Mouse (Mus musculus) C2C12 (cell line): ENCODE measurements around the gene Magi1. TPM values are rescaled to one million over a fixed set of nuclear protein-coding genes. Genes with fewer than 3 reads are reported as not detected.
A peak's percentile ranks its signal among the peaks of the same experiment; 100 is the strongest.

ENCODE experiments used
- H3K27me3 ChIP-seq: one replicate; pipeline ENCODE4 v1.6.1; 2011; ENCODE audit not compliant: control insufficient read depth, insufficient read depth, insufficient read length
- H3K36me3 ChIP-seq: one replicate; pipeline ENCODE4 v1.6.1; 2011; ENCODE audit not compliant: control insufficient read depth, insufficient read depth
- H3K4me3 ChIP-seq: one replicate; pipeline ENCODE4 v1.5.1; 2011; ENCODE audit warnings: mild to moderate bottlenecking, control low read depth; ENCODE audit not compliant: poor library complexity, insufficient read depth, severe bottlenecking
- H3K79me2 ChIP-seq: one replicate; pipeline ENCODE4 v1.6.1; 2011; ENCODE audit not compliant: control insufficient read depth, insufficient read depth
- H3K79me3 ChIP-seq: one replicate; pipeline ENCODE4 v1.6.1; 2011; ENCODE audit warnings: low read depth, control low read depth
- H3ac ChIP-seq: one replicate; pipeline ENCODE3; 2011; ENCODE audit warnings: low read depth; ENCODE audit not compliant: control insufficient read depth, insufficient read length
- CEBPB ChIP-seq: IDR thresholded peaks from one replicate; pipeline ENCODE4 v1.6.1; 2011; ENCODE audit warnings: low read depth, mild to moderate bottlenecking, control low read depth, moderate library complexity
- CTCF ChIP-seq: IDR thresholded peaks from one replicate; pipeline ENCODE4 v1.5.1; 2011; ENCODE audit not compliant: control insufficient read depth, insufficient read depth, insufficient read length
- FOSL1 ChIP-seq: IDR thresholded peaks from one replicate; pipeline ENCODE4 v1.8.0; 2011; ENCODE audit warnings: mild to moderate bottlenecking, low read length; ENCODE audit not compliant: poor library complexity, insufficient read depth, severe bottlenecking
- MAX ChIP-seq: IDR thresholded peaks from one replicate; pipeline ENCODE4 v1.6.1; 2011; ENCODE audit warnings: mild to moderate bottlenecking, control low read depth
- MYOD1 ChIP-seq: IDR thresholded peaks from one replicate; pipeline ENCODE4 v1.6.1; 2011; ENCODE audit warnings: low read depth; ENCODE audit not compliant: control insufficient read depth, insufficient read length
- MYOG ChIP-seq: IDR thresholded peaks from one replicate; pipeline ENCODE4 v1.6.1; 2011; ENCODE audit not compliant: control insufficient read depth, insufficient read length; ENCODE audit errors: extremely low read depth
- USF1 ChIP-seq: IDR thresholded peaks from one replicate; pipeline ENCODE4 v1.6.1; 2011; ENCODE audit warnings: low read depth, mild to moderate bottlenecking, control low read depth, moderate library complexity
- polyA plus RNA-seq: library from polyadenylated mRNA; unstranded; fragments of >200 nt; fragmentation: generic; extraction: Trizol; gene quantifications from one replicate; pipeline ENCODE4 v1.2.1, GENCODE M21; 2012; ENCODE audit warnings: missing spikeins

The Magi1 gene
- polyA plus RNA-seq, 1 experiment = 3.8 TPM

- peak overlapping the region; percentile 85 for H3K4me3 ChIP-seq
- no peaks in the 10 kb centered on the region for H3K27me3 ChIP-seq
- no peaks in the 10 kb centered on the region for H3K36me3 ChIP-seq
- TF ChIP-seq USF1 = no peak
- no peak for TF ChIP-seq FOSL1
- TF ChIP-seq CTCF = no peak
- no peak overlapping the region for H3ac ChIP-seq
- peaks cover 65% of the 10 kb centered on the region for H3K79me2 ChIP-seq
- peaks cover 51% of the 10 kb centered on the region for H3K79me3 ChIP-seq
Observed at GRCm38 (mm10) chr6:94281606-94282280, 2.0 kb downstream of the Magi1 start.

DNA sequence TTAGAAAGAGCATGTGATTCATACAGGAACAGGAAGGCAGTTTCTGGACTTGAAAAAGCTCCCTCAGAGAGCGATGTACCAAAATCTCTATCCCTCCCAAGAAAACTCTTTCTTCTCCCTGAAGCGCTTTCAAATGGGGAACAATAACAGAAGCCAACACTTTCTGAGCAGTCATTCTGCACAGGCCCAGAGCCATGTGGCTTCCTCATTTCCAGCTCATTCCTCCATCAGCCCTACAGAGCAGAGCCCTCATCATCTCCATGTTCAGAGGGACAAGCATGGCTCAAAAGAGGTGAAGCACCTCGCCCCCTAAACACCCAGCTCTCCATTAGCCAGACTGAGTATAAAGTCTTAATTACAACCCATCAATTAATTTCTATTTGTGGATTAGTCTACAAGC is 9.8 kb downstream of the Magi1 start:
- no peaks in the 10 kb centered on the region for H3K27me3 ChIP-seq

DNA sequence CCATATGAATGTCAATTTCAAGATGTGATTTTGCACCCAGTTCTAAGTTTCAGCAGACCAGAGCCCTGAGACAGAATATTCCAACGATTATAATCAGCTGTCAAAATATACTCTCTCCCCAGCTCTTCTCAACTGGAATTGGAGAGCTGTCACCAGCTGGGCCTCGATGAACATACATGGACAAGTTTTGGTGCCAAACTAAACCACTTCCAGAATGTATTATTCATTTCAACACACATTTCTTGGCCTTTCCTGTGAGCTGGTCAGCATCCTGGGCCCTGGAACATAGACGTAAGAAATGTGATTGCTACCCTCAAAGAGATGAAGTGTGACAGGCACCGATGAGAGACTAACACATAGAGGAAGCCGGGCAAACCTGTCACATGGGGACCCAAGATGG is 13.7 kb downstream of the Magi1 start:
- TF ChIP-seq MAX = no peak
- TF ChIP-seq MYOD1 = no peak
- TF ChIP-seq USF1 = no peak
- TF ChIP-seq MYOG = no peak
- no peak for TF ChIP-seq FOSL1
- TF ChIP-seq CTCF = no peak
- no peak for TF ChIP-seq CEBPB
- no peak overlapping the region for H3K4me3 ChIP-seq
- no peaks in the 10 kb centered on the region for H3K27me3 ChIP-seq
- H3ac ChIP-seq = no peak overlapping the region
- no peaks in the 10 kb centered on the region for H3K36me3 ChIP-seq
- H3K79me2 ChIP-seq = peaks cover 93% of the 10 kb centered on the region
- peaks cover 29% of the 10 kb centered on the region for H3K79me3 ChIP-seq

More for the DNA sequence above, 9.8 kb downstream of the Magi1 start:
- H3K79me2 ChIP-seq = peaks cover 98% of the 10 kb centered on the region
- H3ac ChIP-seq = no peak overlapping the region
- no peaks in the 10 kb centered on the region for H3K36me3 ChIP-seq
- peaks cover 41% of the 10 kb centered on the region for H3K79me3 ChIP-seq
- TF ChIP-seq FOSL1 (no peak), MYOG (no peak), MYOD1 (no peak), CTCF (no peak), MAX (no peak), USF1 (no peak), CEBPB (no peak)
- H3K4me3 ChIP-seq = no peak overlapping the region

DNA sequence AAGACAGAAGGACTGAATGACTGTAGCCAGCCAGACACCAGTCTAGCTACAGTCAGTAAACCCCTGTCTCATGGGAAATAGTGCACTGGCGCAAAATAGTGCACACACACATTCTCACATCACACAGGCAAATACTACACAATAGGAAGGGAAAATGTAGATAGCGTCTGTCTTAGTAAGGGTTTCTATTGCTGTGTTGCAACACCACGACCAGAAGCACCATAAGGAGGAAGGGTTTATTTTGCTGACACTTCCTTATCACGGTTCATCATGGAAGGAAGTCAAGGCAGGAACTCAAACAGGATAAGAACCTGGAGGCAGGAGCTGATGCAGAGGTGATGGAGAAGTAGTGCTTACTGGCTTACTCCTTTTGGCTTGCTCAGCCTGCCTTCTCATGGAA is 14.5 kb downstream of the Magi1 start:
- no peak for TF ChIP-seq CTCF
- TF ChIP-seq MYOG = no peak
- TF ChIP-seq MAX = no peak
- TF ChIP-seq USF1 = no peak
- no peak for TF ChIP-seq FOSL1
- TF ChIP-seq MYOD1 = no peak
- TF ChIP-seq CEBPB = no peak
- Histone ChIP-seq H3K36me3 (no peaks in the 10 kb centered on the region), H3ac (no peak overlapping the region), H3K79me3 (peaks cover 36% of the 10 kb centered on the region), H3K79me2 (peaks cover 93% of the 10 kb centered on the region), H3K27me3 (no peaks in the 10 kb centered on the region), H3K4me3 (no peak overlapping the region)

GRCm38 (mm10) chr6:94265244-94265935 is 18.3 kb downstream of the Magi1 start:
- H3K36me3 ChIP-seq = no peaks in the 10 kb centered on the region
- H3K79me3 ChIP-seq = peaks cover 48% of the 10 kb centered on the region
- H3ac ChIP-seq = no peak overlapping the region
- peaks cover 93% of the 10 kb centered on the region for H3K79me2 ChIP-seq
- H3K4me3 ChIP-seq = no peak overlapping the region
- H3K27me3 ChIP-seq = no peaks in the 10 kb centered on the region
- TF ChIP-seq USF1 (no peak), MYOG (no peak), MYOD1 (no peak), MAX (no peak), FOSL1 (no peak), CEBPB (no peak), CTCF (no peak)
